Mouse (Mus musculus) skeletal muscle tissue, adult 2 months (tissue): ENCODE results near the gene Fads3.

ENCODE experiments used
- DNase-seq: peaks from one replicate; pipeline ENCODE4 v3.0.0-alpha.2; 2012; ENCODE audit warnings: low read depth, low spot score

Gene Fads3

DNA sequence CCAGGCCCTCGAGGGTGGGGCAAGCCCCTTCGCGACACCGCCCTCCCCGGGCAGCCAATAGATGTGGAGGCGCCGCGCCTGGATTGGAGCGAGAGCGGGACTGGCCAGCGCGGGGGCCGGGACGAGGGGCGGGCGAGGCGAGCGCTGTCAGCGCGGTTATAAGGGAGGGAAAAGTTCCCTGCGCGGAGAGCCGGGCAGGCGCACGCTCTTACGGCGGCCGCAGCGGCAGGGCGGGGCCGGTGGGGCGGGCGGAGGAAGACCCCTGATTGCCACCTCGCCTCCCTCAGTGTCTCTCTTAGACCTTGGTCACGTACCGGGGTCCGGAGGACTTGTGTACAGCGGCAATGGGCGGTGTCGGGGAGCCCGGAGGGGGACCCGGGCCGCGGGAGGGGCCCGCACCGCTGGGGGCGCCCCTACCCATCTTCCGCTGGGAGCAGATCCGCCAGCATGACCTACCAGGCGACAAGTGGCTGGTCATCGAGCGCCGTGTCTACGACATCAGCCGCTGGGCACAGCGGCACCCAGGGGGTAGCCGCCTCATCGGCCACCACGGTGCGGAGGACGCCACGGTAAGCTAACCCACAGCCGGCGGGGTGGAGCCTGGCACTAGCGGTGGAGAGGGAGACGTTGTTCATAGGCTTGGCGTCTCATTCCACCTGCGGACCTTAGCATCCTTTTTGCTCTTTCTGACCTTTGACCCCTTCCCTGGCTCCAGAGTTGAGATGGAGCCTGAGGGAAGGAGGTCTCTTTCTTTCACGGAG lies at the start of gene Fads3:
Gene Fads3, plus strand, starts transcription at position 182 of the 761 bp plus-strand sequence.
- peak; percentile 62 for DNase-seq

- DNase-seq: no peak
Observed at GRCm38 (mm10) chr19:9992011-9992958, 49.1 kb upstream of the Fads3 start.

GRCm38 (mm10) chr19:9993036-9993656 lies 48.2 kb upstream of the Fads3 start:
- peak; percentile 81 for DNase-seq

DNA sequence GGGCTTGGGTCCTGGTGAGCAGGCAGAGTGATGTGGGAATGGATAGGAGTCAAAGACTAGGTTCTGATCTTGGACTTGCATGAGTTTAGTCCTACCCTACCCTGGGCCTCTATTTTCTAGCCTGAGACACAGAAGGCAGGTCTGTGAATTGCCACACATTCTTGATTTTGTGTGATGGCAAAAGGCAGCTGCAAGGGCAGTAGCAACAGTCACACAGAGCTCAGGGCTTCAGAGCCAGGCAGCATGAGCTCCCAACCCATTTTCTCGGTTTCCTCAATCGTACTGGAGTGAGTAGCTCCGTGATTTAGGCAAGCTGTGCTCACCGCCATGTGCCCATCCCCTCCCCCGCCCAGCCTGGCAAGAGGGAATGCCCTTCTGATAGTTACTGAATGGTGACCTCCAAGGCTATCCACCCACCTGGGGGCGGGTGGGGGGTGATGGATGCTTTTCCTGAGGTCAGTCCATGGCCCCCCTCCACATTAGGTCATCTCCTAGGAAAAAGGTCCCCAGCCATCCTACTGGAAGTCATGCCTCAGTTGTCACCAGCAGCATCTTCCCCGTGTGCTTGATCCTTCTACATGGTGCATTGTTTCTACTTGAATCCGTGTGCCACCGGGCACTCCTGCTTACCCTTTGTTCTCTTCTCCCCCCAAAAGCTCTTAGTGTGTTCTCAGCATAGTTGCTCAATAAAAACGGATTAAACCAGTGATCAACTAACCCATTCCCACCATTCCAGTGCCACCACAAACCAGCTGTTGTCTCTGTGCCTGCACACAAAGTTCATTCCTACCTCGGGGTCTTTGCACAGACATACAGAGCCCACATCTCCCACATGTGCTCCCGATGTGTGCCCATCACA lies 43.9 kb upstream of the Fads3 start:
- DNase-seq: no peak

DNA sequence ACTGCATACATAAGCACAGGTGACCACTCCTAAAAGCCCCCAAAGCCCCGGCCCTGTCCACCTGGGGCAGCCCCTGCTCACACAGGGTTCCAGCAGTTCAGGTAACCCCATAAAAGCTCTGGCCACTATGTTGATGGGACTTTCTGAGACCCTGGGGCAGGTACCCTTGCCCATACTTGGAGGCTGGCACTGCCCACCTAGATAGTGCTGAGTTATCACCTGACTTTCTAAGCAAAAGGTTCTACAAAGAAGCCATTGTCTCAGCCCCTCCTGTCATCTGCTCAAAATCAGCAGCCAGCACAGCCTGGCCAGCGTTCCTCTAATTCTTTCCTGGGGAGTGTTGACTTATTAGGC lies 43.3 kb upstream of the Fads3 start:
- no peak for DNase-seq

DNA sequence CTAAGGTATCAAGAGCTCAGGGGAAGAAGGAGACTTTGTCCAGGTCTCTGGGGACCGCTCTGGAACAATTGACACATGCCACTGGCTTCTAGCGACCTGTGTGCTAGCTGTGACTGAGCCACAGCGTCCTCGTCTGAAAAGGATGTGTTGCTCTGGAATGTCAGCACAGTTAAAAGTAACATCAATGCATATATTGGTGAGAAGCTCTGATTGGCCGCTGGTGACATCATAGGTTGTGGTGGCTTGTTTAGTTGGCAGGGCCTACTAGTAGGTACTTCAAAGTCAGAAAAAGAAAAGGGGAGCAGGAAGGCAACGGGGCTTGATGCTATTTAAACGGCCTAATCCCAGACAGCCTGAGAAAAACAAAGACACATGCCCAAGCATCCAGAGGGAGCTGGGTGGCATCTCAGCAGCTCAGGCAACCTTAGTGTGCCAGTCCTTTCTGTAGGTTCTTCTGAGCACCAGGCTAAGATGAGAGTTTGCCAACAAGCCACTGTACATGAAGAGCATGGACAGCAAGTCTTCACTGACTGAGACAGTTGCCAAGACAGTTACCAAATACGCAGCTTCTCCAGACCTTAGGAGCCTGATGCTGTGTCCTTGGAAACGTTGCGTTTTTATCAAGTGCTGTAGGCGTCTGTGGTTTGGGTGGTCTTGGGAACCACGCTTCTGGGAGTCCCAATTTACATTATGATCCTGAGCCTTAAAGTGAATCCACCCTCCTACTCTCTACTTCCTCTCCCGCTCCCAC lies 42.5 kb upstream of the Fads3 start:
- DNase-seq: no peak

- no peak for DNase-seq
Observed at GRCm38 (mm10) chr19:10000330-10000729, 41.0 kb upstream of the Fads3 start.

- no peak for DNase-seq
Observed at GRCm38 (mm10) chr19:10001206-10001969, 40.0 kb upstream of the Fads3 start, which contains the start of the genes Best1 and Rab3il1. Gene Best1 (minus strand): TSS chr19:10001633. Gene Rab3il1 (plus strand): TSS chr19:10001669.

DNA sequence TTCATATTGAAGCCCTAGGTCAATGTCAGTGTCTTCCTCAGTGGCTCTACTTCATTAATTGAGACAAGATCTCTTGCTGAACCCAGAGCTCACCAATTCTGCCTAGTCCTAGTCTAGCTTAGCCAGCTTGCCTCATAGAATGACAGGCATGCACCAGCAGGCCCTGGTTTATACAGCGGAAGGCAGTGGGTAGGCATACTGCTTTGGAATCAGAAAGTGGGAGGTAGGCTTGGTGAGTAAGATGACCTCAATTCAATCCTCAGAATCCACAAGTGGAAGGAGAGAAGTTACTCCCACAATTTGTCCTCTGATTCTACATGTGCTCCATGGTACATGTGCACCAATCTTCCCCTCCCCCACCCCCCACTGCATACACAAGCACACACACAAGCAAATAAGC lies 37.7 kb upstream of the Fads3 start:
- DNase-seq: no peak

GRCm38 (mm10) chr19:10011408-10011807 lies 30.0 kb upstream of the Fads3 start:
- DNase-seq: no peak

- DNase-seq: peak; percentile 75
Observed at GRCm38 (mm10) chr19:10012827-10013278, 28.5 kb upstream of the Fads3 start.

DNA sequence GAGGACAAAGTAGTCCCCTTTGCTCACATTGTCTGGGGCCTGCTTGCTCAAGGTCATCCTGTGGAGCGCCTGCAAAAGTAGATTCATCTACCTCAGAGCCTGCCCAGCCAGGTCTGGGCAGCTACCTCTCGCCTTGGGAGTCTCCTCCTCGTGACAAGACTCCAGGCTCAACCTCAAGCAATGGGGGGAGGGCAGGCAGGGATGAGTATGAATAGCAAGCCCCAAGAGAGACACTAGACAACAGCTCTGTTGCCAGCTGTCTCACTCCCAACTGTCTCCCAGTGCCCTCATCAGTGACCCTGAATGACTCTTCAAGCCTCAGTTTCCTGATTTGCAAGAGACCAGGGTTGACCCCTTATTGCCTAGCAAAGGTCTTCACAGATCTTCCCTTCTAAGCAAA lies 28.0 kb upstream of the Fads3 start:
- peak; percentile 64 for DNase-seq

DNA sequence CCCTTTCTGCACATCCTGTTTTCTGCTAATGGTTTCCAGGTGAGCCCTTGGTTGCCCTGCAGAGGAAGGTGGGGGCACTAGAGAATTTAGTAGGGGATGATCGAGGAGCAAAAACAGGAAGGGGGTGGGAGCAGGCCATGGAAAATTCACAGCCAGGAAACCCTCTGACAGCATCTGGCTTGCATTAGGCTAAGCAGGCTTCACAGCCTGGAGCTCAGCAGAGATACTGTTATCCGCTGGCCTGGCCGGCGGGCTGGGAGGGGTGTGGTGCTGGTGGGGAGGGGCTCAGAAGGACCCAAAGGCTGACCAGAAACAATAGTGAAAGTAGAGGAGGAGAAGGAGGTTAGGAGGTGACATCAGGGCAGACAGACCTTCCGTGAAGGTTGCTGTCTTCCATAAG lies 27.5 kb upstream of the Fads3 start:
- DNase-seq: peak; percentile 75

DNA sequence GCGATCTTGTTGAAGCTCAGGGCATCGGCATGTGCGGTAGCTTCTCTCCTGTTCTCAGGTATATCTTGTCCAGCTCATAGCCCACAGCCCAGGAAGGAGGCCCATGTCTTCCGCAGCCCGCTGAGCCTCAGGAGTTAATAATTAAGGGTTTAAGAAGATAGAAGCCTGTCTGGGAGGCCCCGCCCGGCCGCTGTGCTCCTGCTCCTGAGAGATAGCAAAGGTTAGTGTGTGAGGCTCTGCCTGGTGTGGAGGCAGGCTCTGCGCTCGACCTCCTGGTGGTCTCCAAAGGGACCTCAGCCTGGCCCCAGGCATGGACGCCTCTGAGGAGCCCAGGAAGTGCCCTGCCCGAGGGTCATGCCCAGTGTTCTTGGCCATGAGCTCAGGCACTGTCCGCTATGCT lies 26.5 kb upstream of the Fads3 start:
- no peak for DNase-seq

DNA sequence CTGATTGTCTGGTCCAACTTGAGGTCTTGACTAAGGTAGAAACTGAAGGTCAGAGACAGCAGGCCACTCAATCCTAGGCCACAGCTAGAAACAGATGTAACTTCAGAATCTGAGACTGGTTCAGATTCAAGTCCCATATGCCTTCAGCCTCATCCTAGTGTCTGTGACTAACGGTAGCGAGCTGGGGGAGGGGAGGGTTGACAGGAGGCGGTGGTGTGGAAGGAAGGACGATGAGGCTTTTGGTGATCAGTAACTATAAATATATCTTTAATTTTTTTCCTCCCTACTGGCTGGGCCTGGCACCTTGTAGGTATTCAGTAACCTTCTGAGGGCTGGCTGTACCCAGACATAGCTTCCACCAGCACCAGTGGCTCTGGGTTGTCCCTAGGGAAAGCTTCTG lies 25.9 kb upstream of the Fads3 start:
- no peak for DNase-seq

- DNase-seq: no peak
Observed at GRCm38 (mm10) chr19:10016151-10016550, 25.2 kb upstream of the Fads3 start.

DNA sequence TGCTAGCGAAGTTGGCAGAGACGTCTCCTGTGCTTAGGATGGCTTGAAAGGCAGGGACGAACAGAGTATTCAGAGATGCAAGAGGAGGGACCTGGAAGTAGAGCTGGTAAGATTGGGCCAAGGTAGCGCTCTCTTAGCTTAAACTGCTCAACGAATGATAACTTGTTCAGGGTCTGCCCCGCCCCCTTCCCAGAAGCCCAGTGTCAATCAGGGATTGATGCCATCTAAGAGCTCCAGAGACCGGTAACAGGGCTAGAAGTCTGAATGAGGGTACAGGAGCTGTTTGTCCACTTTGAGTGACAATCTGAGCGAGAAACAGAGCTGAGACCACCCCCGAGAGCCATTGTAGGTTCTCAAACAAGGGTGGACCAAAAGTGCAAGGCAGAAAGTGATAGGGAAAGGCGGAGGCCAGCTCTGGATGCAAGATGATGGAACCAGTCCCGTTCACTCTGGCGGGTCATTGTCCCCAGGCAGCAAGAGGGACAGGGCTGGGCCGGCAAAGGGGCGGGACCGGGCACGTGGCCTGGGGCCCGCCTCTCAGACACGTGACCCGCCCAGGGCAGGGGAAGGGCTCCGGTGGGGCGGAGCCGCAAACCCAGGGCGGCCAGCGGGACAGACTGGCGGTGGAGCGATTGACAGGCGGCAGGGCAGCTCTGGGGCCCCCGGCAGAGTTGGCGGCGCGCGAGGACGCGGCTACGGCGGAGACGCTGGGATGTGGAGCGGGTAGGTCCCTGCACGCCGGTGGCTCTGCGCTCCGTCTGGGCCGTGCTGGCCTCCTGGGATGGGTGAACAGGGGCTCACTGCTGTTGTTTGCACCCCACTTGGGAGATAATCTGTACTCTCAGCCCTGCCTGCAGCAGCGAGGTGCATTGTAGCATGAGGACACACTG lies 23.5 kb upstream of the Fads3 start:
- DNase-seq: peak; percentile 89

DNA sequence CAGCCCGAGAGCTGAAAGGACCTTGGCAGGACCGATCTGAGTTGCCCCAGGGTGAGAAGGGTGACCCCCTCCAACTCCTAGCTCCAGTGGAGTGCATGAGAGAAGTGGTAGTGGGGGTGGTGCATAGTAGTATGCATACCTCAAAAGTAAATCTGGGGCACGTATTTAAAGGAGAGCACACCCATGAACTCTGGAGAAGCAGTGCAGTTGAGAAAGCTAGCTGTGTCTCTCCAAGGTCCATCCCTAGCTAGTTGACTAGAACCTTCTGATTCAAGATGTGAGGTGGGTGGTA lies 22.9 kb upstream of the Fads3 start:
- DNase-seq: no peak

DNA sequence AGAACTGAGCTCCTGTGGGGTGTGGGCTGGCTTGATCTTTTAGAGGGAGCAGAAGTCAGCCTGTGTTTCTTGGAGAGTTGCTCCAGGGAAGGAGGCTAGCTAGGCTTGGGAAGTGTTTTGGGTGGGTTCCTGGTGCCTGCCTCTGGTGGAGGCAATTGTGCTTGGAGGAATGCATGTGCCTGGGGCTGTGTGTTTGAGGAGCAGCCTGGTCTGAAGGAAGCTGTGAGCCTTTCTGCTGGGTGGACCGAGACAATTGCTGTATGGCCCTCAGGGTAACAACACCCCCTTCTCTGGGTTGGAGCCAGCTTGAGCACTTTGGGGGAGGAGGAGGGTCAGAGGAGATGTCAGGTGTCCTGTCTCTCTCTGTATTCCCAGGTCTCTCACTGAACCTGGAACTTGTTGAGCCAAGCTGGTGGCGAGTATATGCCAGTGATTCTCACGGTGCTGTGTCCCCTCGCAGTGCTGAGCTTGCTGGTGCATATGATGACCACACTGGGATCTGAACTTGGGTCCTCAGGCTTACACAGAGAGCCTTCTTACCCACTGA lies 22.1 kb upstream of the Fads3 start:
- no peak for DNase-seq
